Mouse (Mus musculus) midbrain, postnatal 0 days (tissue): Measurements from ENCODE around the gene Nup54. TPM values are rescaled to one million over a fixed set of nuclear protein-coding genes. Genes with fewer than 3 reads are reported as not detected.

ENCODE experiments used
- ATAC-seq: fragments of 200-750 bp; cut with Nextera tagmentation; 2 replicates; pipeline ENCODE4 v1.8.0; 2017; ENCODE audit warnings: moderate number of reproducible peaks, mild to moderate bottlenecking, moderate TSS enrichment, moderate library complexity; ENCODE audit not compliant: low FRiP score
- DNase-seq: peaks from one replicate; pipeline ENCODE4 v3.0.0-alpha.2; 2015; ENCODE audit warnings: low spot score
- H3K27ac ChIP-seq: fragments of 300-500 bp; sonication (generic); 2 replicates; pipeline ENCODE4 v1.5.1; 2014; ENCODE audit warnings: low read depth, mild to moderate bottlenecking, low read length, mixed read lengths
- H3K27me3 ChIP-seq: fragments of 300-500 bp; sonication (generic); 2 replicates; pipeline ENCODE4 v1.6.1; 2014; ENCODE audit warnings: low read length, control low read depth, mixed read lengths; ENCODE audit not compliant: insufficient read depth
- H3K36me3 ChIP-seq: fragments of 300-500 bp; sonication (generic); 2 replicates; pipeline ENCODE4 v1.6.1; 2014; ENCODE audit warnings: low read length, control low read depth, mixed read lengths; ENCODE audit not compliant: insufficient read depth
- H3K4me1 ChIP-seq: fragments of 300-500 bp; sonication (generic); 2 replicates; pipeline ENCODE4 v1.6.1; 2014; ENCODE audit warnings: mild to moderate bottlenecking, control low read depth, antibody characterized with exemption, low read length, mixed read lengths; ENCODE audit not compliant: insufficient read depth
- H3K4me2 ChIP-seq: fragments of 300-500 bp; sonication (generic); 2 replicates; pipeline ENCODE4 v1.6.1; 2014; ENCODE audit warnings: low read depth, mild to moderate bottlenecking, low read length, mixed read lengths; ENCODE audit not compliant: poor library complexity, severe bottlenecking
- H3K4me3 ChIP-seq: fragments of 300-500 bp; sonication (generic); 2 replicates; pipeline ENCODE4 v1.5.1; 2014; ENCODE audit warnings: low read depth, mild to moderate bottlenecking, low read length, moderate library complexity
- H3K9ac ChIP-seq: fragments of 300-500 bp; sonication (generic); replicated peaks from 2 replicates; pipeline ENCODE4 v1.6.1; 2014; ENCODE audit warnings: mild to moderate bottlenecking, low read length, moderate library complexity, mixed read lengths; ENCODE audit not compliant: poor library complexity, severe bottlenecking
- H3K9me3 ChIP-seq: fragments of 300-500 bp; sonication (generic); 2 replicates; pipeline ENCODE4 v1.6.1; 2016; ENCODE audit warnings: low read length, control low read depth
- CTCF ChIP-seq: IDR thresholded peaks from 2 replicates; pipeline ENCODE4 v1.5.1; 2016; ENCODE audit warnings: antibody characterized with exemption, mild to moderate bottlenecking
- WGBS: fragments of 180-500 bp; shearing (Covaris S2); extraction: QIAGEN DNeasy Blood & Tissue Kit; methylation state at CpG from one replicate; pipeline ENCODE4 v1.1.7; 2014; 5-methylcytosine and 5-hydroxymethylcytosine counted together
- polyA plus RNA-seq: library from polyadenylated mRNA; unstranded; fragments of >200 nt; fragmentation: Nextera tagmentation; extraction: Ambion mirVana; gene quantifications from 2 replicates; pipeline ENCODE4 v1.2.1, GENCODE M21; 2015
- total RNA-seq: library from RNA; depleted of rRNA; stranded (reverse); fragments of >200 nt; gene quantifications from 2 replicates; pipeline ENCODE4 v1.2.3, GENCODE M21; 2014

Gene Nup54
- total and polyA plus RNA-seq, 2 experiments from 2014 or later = 52.6 to 91.8 TPM

GRCm38 (mm10) chr5:92434070-92434469 lies 949 bp downstream of the Nup54 start:
- ATAC-seq = no peak
- WGBS = under 1% methylated on average over 12 of the region's 12 CpGs

GRCm38 (mm10) chr5:92431611-92432010 lies 3.4 kb downstream of the Nup54 start:
- 82% methylated on average over 7 of the region's 7 CpGs for WGBS
- Histone ChIP-seq H3K9me3 (no peaks in the 10 kb centered on the region), H3K4me2 (no peak overlapping the region), H3K27ac (no peak overlapping the region), H3K36me3 (peaks cover 17% of the 10 kb centered on the region), H3K4me3 (no peak overlapping the region), H3K4me1 (no peaks in the 10 kb centered on the region; the same call in 1 of the 2 replicates), H3K27me3 (no peaks in the 10 kb centered on the region), H3K9ac (no peak overlapping the region)
- TF ChIP-seq CTCF = no peak
- DNase-seq (no peak), ATAC-seq (no peak)

More at GRCm38 (mm10) chr5:92434070-92434469, 949 bp downstream of the Nup54 start:
- Histone ChIP-seq H3K27me3 (no peaks in the 10 kb centered on the region), H3K27ac (no peak overlapping the region), H3K9me3 (no peaks in the 10 kb centered on the region), H3K4me3 (peak overlapping the region; percentile 97), H3K4me2 (peak overlapping the region; percentile 91), H3K9ac (peak overlapping the region; percentile 91), H3K36me3 (0 out of 2 replicates have a peak, but pooled peaks cover 2% of the 10 kb centered on the region), H3K4me1 (no peaks in the 10 kb centered on the region; the same call in 1 of the 2 replicates)
- no peak for DNase-seq
- no peak for TF ChIP-seq CTCF

- 78% methylated on average over 5 of the region's 5 CpGs for WGBS
- TF ChIP-seq CTCF = no peak
- no peaks in the 10 kb centered on the region for H3K27me3 ChIP-seq
- no peak overlapping the region for H3K9ac ChIP-seq
- no peak overlapping the region for H3K4me3 ChIP-seq
- peaks cover 17% of the 10 kb centered on the region for H3K36me3 ChIP-seq
- no peak overlapping the region for H3K27ac ChIP-seq
- ATAC-seq (no peak), DNase-seq (no peak)
- H3K9me3 ChIP-seq = no peaks in the 10 kb centered on the region
- H3K4me2 ChIP-seq = no peak overlapping the region
- H3K4me1 ChIP-seq = no peaks in the 10 kb centered on the region; the same call in 1 of the 2 replicates
Measured at GRCm38 (mm10) chr5:92430723-92431122, 4.3 kb downstream of the Nup54 start.

GRCm38 (mm10) chr5:92424126-92424525 lies 10.9 kb downstream of the Nup54 start:
- Histone ChIP-seq H3K4me1 (no peaks in the 10 kb centered on the region), H3K9ac (no peak overlapping the region), H3K27ac (no peak overlapping the region), H3K4me2 (no peak overlapping the region), H3K36me3 (peaks cover 41% of the 10 kb centered on the region), H3K4me3 (no peak overlapping the region), H3K27me3 (no peaks in the 10 kb centered on the region), H3K9me3 (no peaks in the 10 kb centered on the region)
- 95% methylated on average over 11 of the region's 11 CpGs for WGBS
- TF ChIP-seq CTCF = no peak
- ATAC-seq (no peak), DNase-seq (no peak)

GRCm38 (mm10) chr5:92413982-92414375 lies 21.0 kb downstream of the Nup54 start:
- Histone ChIP-seq H3K4me2 (no peak overlapping the region), H3K4me3 (no peak overlapping the region), H3K9ac (no peak overlapping the region), H3K36me3 (peaks cover 21% of the 10 kb centered on the region), H3K4me1 (no peaks in the 10 kb centered on the region), H3K9me3 (no peaks in the 10 kb centered on the region), H3K27me3 (no peaks in the 10 kb centered on the region), H3K27ac (no peak overlapping the region)
- ATAC-seq = 0 out of 2 replicates have a peak, but pooled peaks have one; percentile 23
- DNase-seq = no peak
- WGBS = 91% methylated on average over 8 of the region's 8 CpGs
- no peak for TF ChIP-seq CTCF

DNA sequence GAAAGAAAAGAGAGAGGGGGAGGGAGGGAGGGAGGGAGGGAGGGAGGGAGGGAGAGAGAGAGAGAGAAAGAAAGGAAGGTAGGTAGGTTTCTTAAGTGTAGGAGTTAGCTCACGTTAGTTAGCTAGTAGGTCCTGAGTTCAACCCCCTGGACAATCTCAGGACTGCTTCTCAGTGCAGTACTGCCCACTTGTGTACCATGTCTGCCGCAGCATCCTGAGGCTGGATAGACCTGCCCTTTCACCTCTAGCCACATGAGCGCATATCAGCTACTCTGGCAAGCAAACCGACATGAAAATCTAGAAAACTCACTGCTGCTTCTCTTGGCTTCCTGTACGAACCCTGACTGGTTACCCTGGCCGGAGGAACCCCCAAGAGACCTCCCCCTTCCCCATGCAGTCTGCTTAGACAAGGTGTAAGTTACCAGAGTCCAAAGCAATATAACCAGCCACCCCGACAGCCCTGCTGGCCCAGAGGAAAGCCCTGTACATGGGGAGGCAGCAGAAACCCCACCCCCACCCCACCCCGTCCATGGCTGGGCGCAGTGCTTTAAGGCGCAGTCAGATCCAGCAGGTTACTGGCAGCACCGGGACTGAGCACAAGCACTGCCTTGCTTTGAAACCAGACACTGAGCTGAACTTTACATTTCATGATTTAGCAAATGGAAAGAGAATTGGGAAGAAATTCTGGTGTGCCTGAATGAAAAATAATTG lies 21.6 kb downstream of the Nup54 start:
- 90% methylated on average over 11 of the region's 11 CpGs for WGBS
- TF ChIP-seq CTCF = no peak
- no peaks in the 10 kb centered on the region for H3K4me1 ChIP-seq
- no peak overlapping the region for H3K27ac ChIP-seq
- H3K4me3 ChIP-seq = no peak overlapping the region
- H3K9ac ChIP-seq = no peak overlapping the region
- H3K4me2 ChIP-seq = no peak overlapping the region
- no peaks in the 10 kb centered on the region for H3K27me3 ChIP-seq
- no peaks in the 10 kb centered on the region for H3K9me3 ChIP-seq
- DNase-seq (no peak), ATAC-seq (no peak)
- peaks cover 21% of the 10 kb centered on the region for H3K36me3 ChIP-seq
